Mouse (Mus musculus): ENCODE measurements at regions not wholly inside any gene's neighbourhood (a gene's known extent, or its start where the extent isn't known, plus 50 kb on each side); places are given as distances from the start of the nearest gene placed in this dataset.

DNA sequence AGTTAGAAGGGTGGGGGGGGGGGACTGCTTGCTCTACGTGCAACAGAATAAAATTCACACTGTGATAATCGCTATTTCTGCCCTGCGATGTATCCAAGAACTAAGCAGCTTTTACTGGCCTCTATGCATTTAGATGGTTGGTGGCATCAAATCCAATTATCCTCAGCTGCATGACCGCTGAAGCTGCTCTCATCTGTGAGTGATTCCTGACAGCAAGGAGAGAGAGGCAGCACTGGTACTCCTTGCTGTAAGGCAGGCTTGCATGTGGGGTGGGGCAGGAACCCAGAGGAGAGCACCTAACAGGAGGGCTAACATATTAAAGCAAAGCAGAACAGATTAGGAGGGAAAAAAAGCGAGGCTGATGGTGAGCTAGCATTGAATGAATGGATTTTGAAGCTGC, 431.6 kb upstream of the Fam241a start:
- H3K4me3 ChIP-seq (ENCODE audit: low read depth, low read length): no peak overlapping the region
- ATAC-seq (replicated peaks; ENCODE audit: insufficient number of reproducible peaks, low FRiP score, low TSS enrichment, low read depth) (no peak), DNase-seq (ENCODE audit: low spot score) (no peak)
- H3K27ac ChIP-seq (replicated peaks; ENCODE audit: low read depth, low read length): no peak overlapping the region
- no peak overlapping the region for H3K4me2 ChIP-seq (ENCODE audit: low read depth, low read length)
- H3K27me3 ChIP-seq (ENCODE audit: control insufficient read depth, insufficient read depth, low read length): no peaks in the 10 kb centered on the region
- WGBS: 49% methylated on average over 5 of the region's 5 CpGs
- H3K9ac ChIP-seq (replicated peaks; ENCODE audit: low read length): no peak overlapping the region
- H3K36me3 ChIP-seq (replicated peaks; ENCODE audit: control insufficient read depth, insufficient read depth, low read depth, low read length): no peaks in the 10 kb centered on the region
- no peaks in the 10 kb centered on the region for H3K4me1 ChIP-seq (ENCODE audit: control insufficient read depth, insufficient read depth, low read length)
- H3K9me3 ChIP-seq (replicated peaks; ENCODE audit: control insufficient read depth, low read length): no peaks in the 10 kb centered on the region

- ATAC-seq (replicated peaks; ENCODE audit: insufficient number of reproducible peaks, low FRiP score, low TSS enrichment, low read depth) (no peak), DNase-seq (ENCODE audit: low spot score) (peak; percentile 56)
- Histone ChIP-seq H3K4me2 (ENCODE audit: low read depth, low read length) (no peak overlapping the region), H3K4me1 (ENCODE audit: control insufficient read depth, insufficient read depth, low read length) (no peaks in the 10 kb centered on the region; the same call in 1 of the 2 replicates), H3K27me3 (ENCODE audit: control insufficient read depth, insufficient read depth, low read length) (no peaks in the 10 kb centered on the region), H3K36me3 (replicated peaks; ENCODE audit: control insufficient read depth, insufficient read depth, low read depth, low read length) (no peaks in the 10 kb centered on the region), H3K27ac (replicated peaks; ENCODE audit: low read depth, low read length) (no peak overlapping the region), H3K4me3 (ENCODE audit: low read depth, low read length) (no peak overlapping the region), H3K9me3 (replicated peaks; ENCODE audit: control insufficient read depth, low read length) (no peaks in the 10 kb centered on the region), H3K9ac (replicated peaks; ENCODE audit: low read length) (no peak overlapping the region)
- WGBS: 53% methylated on average over 4 of the region's 4 CpGs
These were observed 405.2 kb upstream of the Fam241a start for GRCm38 (mm10) chr3:128301312-128301711.

DNA sequence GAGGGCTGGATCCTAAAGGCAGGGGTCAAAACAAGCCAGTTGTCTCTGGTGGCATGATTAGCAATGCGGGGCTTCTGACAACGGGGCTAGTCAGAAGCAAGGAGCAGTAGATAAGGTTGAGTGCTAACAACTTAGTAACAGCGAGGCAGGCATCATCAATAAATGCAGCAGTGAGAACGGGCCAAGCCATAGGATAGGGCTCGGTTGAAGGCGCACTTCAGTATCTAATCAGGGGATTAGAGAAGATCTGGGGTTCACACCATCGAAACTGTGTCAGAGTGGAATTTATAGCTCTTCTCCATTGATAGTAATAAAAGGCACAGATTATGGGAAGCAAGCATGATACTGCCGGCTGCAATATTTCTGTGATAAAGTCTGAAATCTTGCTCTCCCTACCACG, 402.0 kb upstream of the Fam241a start:
- no peak overlapping the region for H3K4me3 ChIP-seq (ENCODE audit: low read depth, low read length)
- H3K4me1 ChIP-seq (ENCODE audit: control insufficient read depth, insufficient read depth, low read length): no peaks in the 10 kb centered on the region; the same call in 1 of the 2 replicates
- ATAC-seq (replicated peaks; ENCODE audit: insufficient number of reproducible peaks, low FRiP score, low TSS enrichment, low read depth) (no peak), DNase-seq (ENCODE audit: low spot score) (no peak)
- H3K27ac ChIP-seq (replicated peaks; ENCODE audit: low read depth, low read length): no peak overlapping the region
- no peaks in the 10 kb centered on the region for H3K27me3 ChIP-seq (ENCODE audit: control insufficient read depth, insufficient read depth, low read length)
- no peaks in the 10 kb centered on the region for H3K9me3 ChIP-seq (replicated peaks; ENCODE audit: control insufficient read depth, low read length)
- WGBS: 72% methylated on average over 9 of the region's 9 CpGs
- H3K36me3 ChIP-seq (replicated peaks; ENCODE audit: control insufficient read depth, insufficient read depth, low read depth, low read length): no peaks in the 10 kb centered on the region
- H3K9ac ChIP-seq (replicated peaks; ENCODE audit: low read length): no peak overlapping the region
- H3K4me2 ChIP-seq (ENCODE audit: low read depth, low read length): no peak overlapping the region

GRCm38 (mm10) chr3:128287846-128288245, 391.7 kb upstream of the Fam241a start:
- WGBS: 73% methylated on average over 4 of the region's 4 CpGs
- no peak for DNase-seq (ENCODE audit: low spot score)
- H3K36me3 ChIP-seq (replicated peaks; ENCODE audit: control insufficient read depth, insufficient read depth, low read depth, low read length): no peaks in the 10 kb centered on the region
- no peaks in the 10 kb centered on the region for H3K4me1 ChIP-seq (ENCODE audit: control insufficient read depth, insufficient read depth, low read length)
- H3K9ac ChIP-seq (replicated peaks; ENCODE audit: low read length): no peak overlapping the region
- no peak overlapping the region for H3K4me2 ChIP-seq (ENCODE audit: low read depth, low read length)
- H3K27me3 ChIP-seq (ENCODE audit: control insufficient read depth, insufficient read depth, low read length): no peaks in the 10 kb centered on the region
- no peaks in the 10 kb centered on the region for H3K9me3 ChIP-seq (replicated peaks; ENCODE audit: control insufficient read depth, low read length)
- no peak overlapping the region for H3K27ac ChIP-seq (replicated peaks; ENCODE audit: low read depth, low read length)
- ATAC-seq (replicated peaks; ENCODE audit: insufficient number of reproducible peaks, low FRiP score, low TSS enrichment, low read depth): no peak
- no peak overlapping the region for H3K4me3 ChIP-seq (ENCODE audit: low read depth, low read length)

GRCm38 (mm10) chr3:128285214-128285613, 389.1 kb upstream of the Fam241a start:
- no peak for DNase-seq (ENCODE audit: low spot score)
- 70% methylated on average over 6 of the region's 6 CpGs for WGBS
- no peak for ATAC-seq (replicated peaks; ENCODE audit: insufficient number of reproducible peaks, low FRiP score, low TSS enrichment, low read depth)
- Histone ChIP-seq H3K27ac (replicated peaks; ENCODE audit: low read depth, low read length) (no peak overlapping the region), H3K27me3 (ENCODE audit: control insufficient read depth, insufficient read depth, low read length) (no peaks in the 10 kb centered on the region), H3K9ac (replicated peaks; ENCODE audit: low read length) (no peak overlapping the region), H3K36me3 (replicated peaks; ENCODE audit: control insufficient read depth, insufficient read depth, low read depth, low read length) (no peaks in the 10 kb centered on the region), H3K4me3 (ENCODE audit: low read depth, low read length) (no peak overlapping the region), H3K4me2 (ENCODE audit: low read depth, low read length) (no peak overlapping the region), H3K4me1 (ENCODE audit: control insufficient read depth, insufficient read depth, low read length) (no peaks in the 10 kb centered on the region), H3K9me3 (replicated peaks; ENCODE audit: control insufficient read depth, low read length) (no peaks in the 10 kb centered on the region)

DNA sequence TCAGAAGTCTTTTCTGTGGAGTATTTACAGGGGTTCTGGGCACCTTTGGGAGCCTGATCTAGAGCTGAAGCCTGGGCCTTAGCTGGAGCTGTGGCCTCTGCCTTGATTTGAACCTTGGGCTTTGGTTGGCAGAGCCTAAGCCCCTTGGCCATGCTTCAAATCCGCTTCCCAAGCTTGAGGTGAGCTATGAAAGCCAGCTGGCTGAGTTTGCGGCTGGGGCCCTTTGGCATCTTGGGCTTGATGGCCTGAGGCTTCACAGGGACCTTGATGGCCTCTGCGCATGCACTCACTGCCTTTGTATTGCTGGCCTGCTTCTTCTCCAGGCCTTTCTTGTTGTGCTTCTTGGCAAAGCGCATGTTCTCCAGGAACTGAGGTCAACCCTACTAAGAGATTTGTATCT, 384.5 kb upstream of the Fam241a start:
- no peaks in the 10 kb centered on the region for H3K27me3 ChIP-seq (ENCODE audit: control insufficient read depth, insufficient read depth, low read length)
- no peaks in the 10 kb centered on the region for H3K9me3 ChIP-seq (replicated peaks; ENCODE audit: control insufficient read depth, low read length)
- H3K4me2 ChIP-seq (ENCODE audit: low read depth, low read length): no peak overlapping the region
- WGBS: 87% methylated on average over 4 of the region's 4 CpGs
- no peak overlapping the region for H3K4me3 ChIP-seq (ENCODE audit: low read depth, low read length)
- no peaks in the 10 kb centered on the region for H3K36me3 ChIP-seq (replicated peaks; ENCODE audit: control insufficient read depth, insufficient read depth, low read depth, low read length)
- H3K9ac ChIP-seq (replicated peaks; ENCODE audit: low read length): no peak overlapping the region
- DNase-seq (ENCODE audit: low spot score): no peak
- no peak overlapping the region for H3K27ac ChIP-seq (replicated peaks; ENCODE audit: low read depth, low read length)
- no peak for ATAC-seq (replicated peaks; ENCODE audit: insufficient number of reproducible peaks, low FRiP score, low TSS enrichment, low read depth)
- H3K4me1 ChIP-seq (ENCODE audit: control insufficient read depth, insufficient read depth, low read length): no peaks in the 10 kb centered on the region

DNA sequence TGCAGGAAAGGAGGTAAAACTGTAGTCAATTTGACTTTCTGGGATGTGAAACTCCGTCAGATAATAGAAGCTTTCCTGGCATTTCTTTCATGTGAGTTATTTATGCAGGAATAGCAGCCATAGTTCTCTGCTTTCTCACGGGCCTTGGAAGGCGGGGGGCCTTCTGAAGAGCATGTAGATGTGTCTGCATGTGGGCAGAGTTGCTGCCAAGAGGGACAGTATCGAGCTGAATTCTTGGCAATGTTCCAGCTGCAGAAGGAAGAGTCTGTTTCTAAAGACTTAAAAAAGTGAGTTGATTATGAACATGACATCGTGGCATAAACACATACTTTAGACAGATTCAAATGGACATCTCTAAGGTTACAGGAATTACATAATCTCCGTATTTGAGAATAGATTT, 374.5 kb upstream of the Fam241a start:
- Histone ChIP-seq H3K4me1 (ENCODE audit: control insufficient read depth, insufficient read depth, low read length) (no peaks in the 10 kb centered on the region), H3K4me2 (ENCODE audit: low read depth, low read length) (no peak overlapping the region), H3K9me3 (replicated peaks; ENCODE audit: control insufficient read depth, low read length) (no peaks in the 10 kb centered on the region), H3K9ac (replicated peaks; ENCODE audit: low read length) (no peak overlapping the region), H3K27me3 (ENCODE audit: control insufficient read depth, insufficient read depth, low read length) (no peaks in the 10 kb centered on the region), H3K4me3 (ENCODE audit: low read depth, low read length) (no peak overlapping the region), H3K36me3 (replicated peaks; ENCODE audit: control insufficient read depth, insufficient read depth, low read depth, low read length) (no peaks in the 10 kb centered on the region), H3K27ac (replicated peaks; ENCODE audit: low read depth, low read length) (no peak overlapping the region)
- DNase-seq (ENCODE audit: low spot score) (no peak), ATAC-seq (replicated peaks; ENCODE audit: insufficient number of reproducible peaks, low FRiP score, low TSS enrichment, low read depth) (no peak)
- WGBS: 73% methylated on average over 6 of the region's 6 CpGs

GRCm38 (mm10) chr3:128261208-128261607, 365.1 kb upstream of the Fam241a start:
- no peak overlapping the region for H3K4me2 ChIP-seq (ENCODE audit: low read depth, low read length)
- H3K9ac ChIP-seq (replicated peaks; ENCODE audit: low read length): no peak overlapping the region
- H3K9me3 ChIP-seq (replicated peaks; ENCODE audit: control insufficient read depth, low read length): no peaks in the 10 kb centered on the region
- no peaks in the 10 kb centered on the region for H3K27me3 ChIP-seq (ENCODE audit: control insufficient read depth, insufficient read depth, low read length)
- ATAC-seq (replicated peaks; ENCODE audit: insufficient number of reproducible peaks, low FRiP score, low TSS enrichment, low read depth) (no peak), DNase-seq (ENCODE audit: low spot score) (no peak)
- H3K4me1 ChIP-seq (ENCODE audit: control insufficient read depth, insufficient read depth, low read length): no peaks in the 10 kb centered on the region
- H3K4me3 ChIP-seq (ENCODE audit: low read depth, low read length): no peak overlapping the region
- no peak overlapping the region for H3K27ac ChIP-seq (replicated peaks; ENCODE audit: low read depth, low read length)
- 86% methylated on average over 2 of the region's 2 CpGs for WGBS
- no peaks in the 10 kb centered on the region for H3K36me3 ChIP-seq (replicated peaks; ENCODE audit: control insufficient read depth, insufficient read depth, low read depth, low read length)
